Mouse (Mus musculus) heart, postnatal 0 days (tissue): ENCODE measurements around the gene Gpatch2. TPM values are rescaled to one million over a fixed set of nuclear protein-coding genes. Genes with fewer than 3 reads are reported as not detected.

ENCODE experiments used
- ATAC-seq: fragments of 200-750 bp; cut with Nextera tagmentation; 2 replicates; pipeline ENCODE4 v1.8.0; 2017; ENCODE audit warnings: low read depth, moderate number of reproducible peaks, moderate library complexity; ENCODE audit not compliant: insufficient read depth
- DNase-seq: peaks from one replicate; pipeline ENCODE4 v3.0.0-alpha.2; 2016; ENCODE audit warnings: low spot score
- H3K27ac ChIP-seq: fragments of 300-500 bp; sonication (generic); 2 replicates; pipeline ENCODE4 v1.5.1; 2014; ENCODE audit warnings: low read depth, mild to moderate bottlenecking
- H3K27me3 ChIP-seq: fragments of 300-500 bp; sonication (generic); 2 replicates; pipeline ENCODE4 v1.6.1; 2014; ENCODE audit warnings: low read length, mixed read lengths; ENCODE audit not compliant: control insufficient read depth, insufficient read depth
- H3K36me3 ChIP-seq: fragments of 300-500 bp; sonication (generic); replicated peaks from 2 replicates; pipeline ENCODE4 v1.6.1; 2014; ENCODE audit warnings: low read length, mixed read lengths; ENCODE audit not compliant: control insufficient read depth, insufficient read depth
- H3K4me1 ChIP-seq: fragments of 300-500 bp; sonication (generic); 2 replicates; pipeline ENCODE4 v1.6.1; 2014; ENCODE audit warnings: antibody characterized with exemption; ENCODE audit not compliant: control insufficient read depth, insufficient read depth
- H3K4me2 ChIP-seq: fragments of 300-500 bp; sonication (generic); 2 replicates; pipeline ENCODE4 v1.6.1; 2014; ENCODE audit warnings: low read depth, mild to moderate bottlenecking, low read length, moderate library complexity
- H3K4me3 ChIP-seq: fragments of 300-500 bp; sonication (generic); 2 replicates; pipeline ENCODE4 v1.5.1; 2014; ENCODE audit warnings: low read depth, low read length
- H3K9ac ChIP-seq: fragments of 300-500 bp; sonication (generic); replicated peaks from 2 replicates; pipeline ENCODE4 v1.6.1; 2014; ENCODE audit warnings: low read depth, low read length, mixed read lengths
- H3K9me3 ChIP-seq: fragments of 300-500 bp; sonication (generic); replicated peaks from 2 replicates; pipeline ENCODE4 v1.6.1; 2016; ENCODE audit warnings: low read length; ENCODE audit not compliant: control insufficient read depth
- CTCF ChIP-seq: IDR thresholded peaks from 2 replicates; pipeline ENCODE4 v1.5.1; 2016; ENCODE audit warnings: antibody characterized with exemption, control low read depth, low read depth
- EP300 ChIP-seq: IDR thresholded peaks from 2 replicates; pipeline ENCODE4 v1.6.1; 2016; ENCODE audit warnings: antibody characterized with exemption, low read depth
- WGBS: fragments of 180-500 bp; shearing (Covaris S2); extraction: QIAGEN DNeasy Blood & Tissue Kit; methylation state at CpG from one replicate; pipeline ENCODE4 v1.1.7; 2014; 5-methylcytosine and 5-hydroxymethylcytosine counted together
- polyA plus RNA-seq: library from polyadenylated mRNA; unstranded; fragments of >200 nt; fragmentation: Nextera tagmentation; extraction: Ambion mirVana; gene quantifications from 2 replicates; pipeline ENCODE4 v1.2.1, GENCODE M21; 2015
- total RNA-seq: library from RNA; depleted of rRNA; stranded (reverse); fragments of >200 nt; gene quantifications from 2 replicates; pipeline ENCODE4 v1.2.3, GENCODE M21; 2014; ENCODE audit warnings: low replicate concordance

The Gpatch2 gene
- total and polyA plus RNA-seq, 2 experiments from 2014 or later, result 7.4 to 9.2 TPM

GRCm38 (mm10) chr1:187360240-187360639 is 144.9 kb downstream of the Gpatch2 start:
- Histone ChIP-seq H3K27ac (no peak overlapping the region), H3K9ac (no peak overlapping the region), H3K4me1 (no peaks in the 10 kb centered on the region), H3K9me3 (no peaks in the 10 kb centered on the region), H3K27me3 (no peaks in the 10 kb centered on the region), H3K4me2 (no peak overlapping the region), H3K36me3 (no peaks in the 10 kb centered on the region), H3K4me3 (no peak overlapping the region)
- ATAC-seq, result no peak
- 31% methylated on average over 3 of the region's 3 CpGs for WGBS
- TF ChIP-seq CTCF, result no peak
- TF ChIP-seq EP300, result no peak
- DNase-seq, result no peak

DNA sequence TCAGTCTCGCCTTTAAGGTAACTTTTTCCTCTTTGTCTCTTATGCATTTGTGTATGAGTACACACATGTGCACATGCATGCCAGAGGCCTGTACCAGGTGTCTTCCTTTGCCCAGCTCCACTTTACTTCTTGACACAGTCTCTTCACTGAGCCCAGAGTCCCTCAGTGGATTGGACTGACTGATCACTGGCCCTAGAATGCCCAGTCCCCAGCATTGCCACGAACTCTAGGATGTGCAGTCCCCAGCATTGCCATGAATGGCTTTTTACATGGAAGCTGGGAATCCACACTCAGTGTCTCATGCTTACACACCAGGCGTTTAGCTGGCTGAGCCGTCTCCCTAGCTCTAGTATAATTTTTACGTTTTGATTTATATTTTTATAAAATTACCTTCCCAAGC is 147.2 kb downstream of the Gpatch2 start:
- no peak for DNase-seq
- no peak for ATAC-seq
- whole genome bisulfite sequencing, result 84% methylated on average over 5 of the region's 5 CpGs
- Histone ChIP-seq H3K27ac (no peak overlapping the region), H3K9ac (no peak overlapping the region), H3K4me1 (no peaks in the 10 kb centered on the region), H3K36me3 (no peaks in the 10 kb centered on the region), H3K27me3 (no peaks in the 10 kb centered on the region), H3K9me3 (no peaks in the 10 kb centered on the region), H3K4me2 (no peak overlapping the region), H3K4me3 (no peak overlapping the region)
- TF ChIP-seq CTCF (no peak), EP300 (no peak)

GRCm38 (mm10) chr1:187365424-187365823 is 150.1 kb downstream of the Gpatch2 start:
- no peak for DNase-seq
- Histone ChIP-seq H3K36me3 (no peaks in the 10 kb centered on the region), H3K27me3 (no peaks in the 10 kb centered on the region), H3K9me3 (no peaks in the 10 kb centered on the region), H3K9ac (no peak overlapping the region), H3K4me3 (no peak overlapping the region), H3K4me1 (no peaks in the 10 kb centered on the region), H3K27ac (no peak overlapping the region), H3K4me2 (no peak overlapping the region)
- ATAC-seq, result no peak
- TF ChIP-seq EP300 (no peak), CTCF (no peak)
- 89% methylated on average over 3 of the region's 3 CpGs for WGBS

GRCm38 (mm10) chr1:187366806-187367205 is 151.5 kb downstream of the Gpatch2 start:
- H3K4me2 ChIP-seq, result no peak overlapping the region
- TF ChIP-seq CTCF (no peak), EP300 (no peak)
- H3K36me3 ChIP-seq, result no peaks in the 10 kb centered on the region
- no peak overlapping the region for H3K4me3 ChIP-seq
- H3K4me1 ChIP-seq, result no peaks in the 10 kb centered on the region
- DNase-seq, result no peak
- H3K27me3 ChIP-seq, result no peaks in the 10 kb centered on the region
- H3K9me3 ChIP-seq, result no peaks in the 10 kb centered on the region
- H3K27ac ChIP-seq, result no peak overlapping the region
- no peak for ATAC-seq
- 50% methylated on average over 2 of the region's 2 CpGs for WGBS
- H3K9ac ChIP-seq, result no peak overlapping the region

DNA sequence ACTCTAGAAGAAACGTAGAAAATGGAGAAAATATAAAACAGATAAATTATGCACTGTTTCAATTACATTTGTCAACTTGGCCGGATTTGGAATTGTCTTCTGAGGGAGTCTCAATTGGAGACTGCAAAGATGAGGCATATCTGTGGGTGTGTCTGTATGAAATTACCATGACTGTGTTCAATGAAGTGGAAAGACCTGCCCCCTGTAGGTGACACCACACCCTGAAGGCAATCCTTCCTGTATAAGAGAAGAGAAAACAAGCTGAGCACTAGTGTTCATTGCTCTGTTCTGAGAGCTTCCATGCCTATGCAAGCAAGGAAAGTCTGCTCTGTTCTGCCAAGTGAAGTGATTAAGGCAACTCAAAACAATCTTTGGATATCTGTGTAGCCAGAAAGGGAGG is 153.7 kb downstream of the Gpatch2 start:
- no peak overlapping the region for H3K9ac ChIP-seq
- H3K27ac ChIP-seq, result no peak overlapping the region
- DNase-seq (no peak), ATAC-seq (no peak)
- H3K36me3 ChIP-seq, result no peaks in the 10 kb centered on the region
- no peak overlapping the region for H3K4me2 ChIP-seq
- no peak overlapping the region for H3K4me3 ChIP-seq
- no peaks in the 10 kb centered on the region for H3K27me3 ChIP-seq
- no peaks in the 10 kb centered on the region for H3K4me1 ChIP-seq
- no peaks in the 10 kb centered on the region for H3K9me3 ChIP-seq
- TF ChIP-seq EP300, result no peak
- no peak for TF ChIP-seq CTCF
- WGBS, result 82% methylated on average over 2 of the region's 2 CpGs

- H3K36me3 ChIP-seq, result no peaks in the 10 kb centered on the region
- H3K4me3 ChIP-seq, result no peak overlapping the region
- H3K27ac ChIP-seq, result no peak overlapping the region
- no peak for ATAC-seq
- WGBS, result 73% methylated on average over 6 of the region's 6 CpGs
- H3K9me3 ChIP-seq, result no peaks in the 10 kb centered on the region
- no peak for DNase-seq
- H3K4me2 ChIP-seq, result no peak overlapping the region
- TF ChIP-seq EP300 (no peak), CTCF (no peak)
- H3K9ac ChIP-seq, result no peak overlapping the region
- no peaks in the 10 kb centered on the region; the same call in 1 of the 2 replicates for H3K4me1 ChIP-seq
- no peaks in the 10 kb centered on the region for H3K27me3 ChIP-seq
Observed at GRCm38 (mm10) chr1:187373506-187373905, 158.2 kb downstream of the Gpatch2 start.
